In genomic region chr13:23742007-23742406, GRCm38 (mm10) we compare ENCODE assay signal across 1 mouse cellular context.
A peak's percentile ranks its signal among the peaks of the same experiment; 100 is the strongest.
TF ChIP-seq lines count a peak whose summit lies in the region.

No protein-coding gene starts in this region.

TF ChIP-seq in ES-E14, 5 proteins besides CTCF, POLR2A, EP300 and RAD21:
- TF ChIP-seq CHD2 (IDR thresholded peaks at IDR 0.05; ENCODE audit: low read depth, low read length) (peak; percentile 69; the same call in 1 of the 2 replicates), ZC3H11A (IDR thresholded peaks at IDR 0.05; ENCODE audit: borderline replicate concordance, low read depth, low read length) (no peak), ZNF384 (IDR thresholded peaks at IDR 0.05; ENCODE audit: low read depth, low read length) (no peak)
TF ChIP-seq in ES-E14: peak in this region for 1.
